9 mouse cellular contexts compared by ENCODE assay signal in the genomic region with DNA sequence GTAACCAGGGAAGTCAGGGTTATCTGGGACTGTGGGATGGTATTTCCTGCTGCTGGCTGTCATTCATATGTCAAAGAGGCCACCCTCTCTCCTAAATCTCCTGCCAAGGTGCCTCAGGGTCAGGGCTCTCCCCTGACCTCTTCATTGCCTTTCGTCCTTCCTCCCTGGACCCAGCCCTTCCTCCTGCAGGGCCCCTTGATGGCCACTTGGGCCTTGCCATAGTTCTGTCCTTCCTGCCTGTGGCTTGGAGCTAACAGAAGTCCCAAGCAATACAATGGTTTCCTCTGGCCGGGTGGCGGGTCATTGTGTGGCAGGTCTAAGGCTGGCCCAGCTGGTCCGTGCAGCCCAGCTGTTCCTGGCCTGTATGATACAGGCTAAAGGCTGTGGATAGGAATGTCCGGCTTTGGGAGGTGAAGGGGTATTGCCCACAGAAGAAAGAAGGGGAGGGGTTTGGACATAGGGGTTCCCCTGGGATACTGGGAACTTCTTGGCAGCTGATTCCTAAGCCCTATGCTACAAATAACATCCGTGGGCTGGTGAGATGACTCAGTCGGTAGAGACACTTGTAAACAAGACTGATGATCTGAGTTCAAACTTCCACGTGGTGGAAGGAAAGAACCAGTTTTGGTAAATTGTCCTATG. TPM values are rescaled to one million over a fixed set of nuclear protein-coding genes. Genes with fewer than 3 reads are reported as not detected.
A peak's percentile ranks its signal among the peaks of the same experiment; 100 is the strongest.
DNase-seq lines count a peak whose midpoint lies in the region; ATAC-seq lines count a peak whose summit lies in the region.
"Had no signal": no experiment of that assay in that cellular context is flagged by ENCODE, and none has a peak within 500 bp of the region (broad histone marks: within the 10 kb centered on the region; RNA-seq: fewer than 3 reads in every experiment).

No protein-coding gene starts in this region.

- H3K4me2 ChIP-seq in midbrain, embryonic 16.5 days (ENCODE audit: low read length): no peak overlapping the region
- no peak overlapping the region for H3K4me2 ChIP-seq in heart, embryonic 12.5 days

- peak overlapping the region; percentile 59 for H3K27ac ChIP-seq in midbrain, embryonic 10.5 days (replicated peaks)
- no peak overlapping the region for H3K27ac ChIP-seq in midbrain, embryonic 16.5 days (ENCODE audit: low read length)
- peak overlapping the region; percentile 37 for H3K27ac ChIP-seq in heart, embryonic 12.5 days (ENCODE audit: poor library complexity, severe bottlenecking)
- peak overlapping the region; percentile 59 for H3K27ac ChIP-seq in limb, embryonic 10.5 days

- no peaks in the 10 kb centered on the region for H3K9me3 ChIP-seq in midbrain, embryonic 10.5 days (replicated peaks)
- H3K9me3 ChIP-seq in midbrain, embryonic 16.5 days (replicated peaks; ENCODE audit: control insufficient read depth, low read length, poor library complexity, severe bottlenecking): no peaks in the 10 kb centered on the region
- no peaks in the 10 kb centered on the region for H3K9me3 ChIP-seq in heart, embryonic 12.5 days (replicated peaks)
- no peaks in the 10 kb centered on the region for H3K9me3 ChIP-seq in limb, embryonic 10.5 days (replicated peaks)

- no peak overlapping the region for H3K4me3 ChIP-seq in midbrain, embryonic 10.5 days
- no peak overlapping the region for H3K4me3 ChIP-seq in midbrain, embryonic 16.5 days (ENCODE audit: low read depth, low read length)
- no peak overlapping the region for H3K4me3 ChIP-seq in heart, embryonic 12.5 days
- H3K4me3 ChIP-seq in limb, embryonic 10.5 days: peak overlapping the region; percentile 20; the same call in 1 of the 2 replicates

- intact Hi-C loops in left cerebral cortex, postnatal 14 days (cut with DNase I): no loop called here

- H3K27me3 ChIP-seq in midbrain, embryonic 10.5 days (ENCODE audit: low read depth, poor library complexity, severe bottlenecking): no peaks in the 10 kb centered on the region
- H3K27me3 ChIP-seq in midbrain, embryonic 16.5 days (ENCODE audit: control insufficient read depth, insufficient read depth, low read depth, low read length): no peaks in the 10 kb centered on the region
- no peaks in the 10 kb centered on the region for H3K27me3 ChIP-seq in heart, embryonic 12.5 days (replicated peaks)
- no peaks in the 10 kb centered on the region for H3K27me3 ChIP-seq in limb, embryonic 10.5 days (ENCODE audit: low read depth, poor library complexity, severe bottlenecking)

- DNase-seq in midbrain, embryonic 10.5 days (ENCODE audit: low spot score): peak; percentile 28
- peak; percentile 63 for DNase-seq in limb, embryonic 10.5 days (ENCODE audit: low spot score)
- no peak for DNase-seq in urinary bladder, adult 2 months (ENCODE audit: low spot score)
- DNase-seq in left cerebral cortex, postnatal 14 days (ENCODE audit: low spot score in 2 of 2): no peak
- no peak for DNase-seq in testis, postnatal 14 days (ENCODE audit: low spot score)

- ATAC-seq in midbrain, embryonic 16.5 days: no peak
- ATAC-seq in heart, embryonic 12.5 days (ENCODE audit: insufficient number of reproducible peaks, low FRiP score): peak; percentile 43; the same call in 1 of the 2 replicates
- ATAC-seq in megakaryocyte progenitor cell, adult 5-6 weeks (replicated peaks; ENCODE audit: poor library complexity): no peak

- no peaks in the 10 kb centered on the region for H3K36me3 ChIP-seq in midbrain, embryonic 10.5 days
- no peaks in the 10 kb centered on the region for H3K36me3 ChIP-seq in midbrain, embryonic 16.5 days (ENCODE audit: control insufficient read depth, insufficient read depth, low read length)
- no peaks in the 10 kb centered on the region for H3K36me3 ChIP-seq in heart, embryonic 12.5 days
- no peaks in the 10 kb centered on the region for H3K36me3 ChIP-seq in limb, embryonic 10.5 days

- H3K4me1 ChIP-seq in midbrain, embryonic 10.5 days: peaks cover 7% of the 10 kb centered on the region
- H3K4me1 ChIP-seq in midbrain, embryonic 16.5 days (ENCODE audit: control insufficient read depth, insufficient read depth, low read length): no peaks in the 10 kb centered on the region
- H3K4me1 ChIP-seq in heart, embryonic 12.5 days (replicated peaks): peaks cover 13% of the 10 kb centered on the region
- peaks cover 40% of the 10 kb centered on the region for H3K4me1 ChIP-seq in limb, embryonic 10.5 days

- no peak overlapping the region for H3K9ac ChIP-seq in midbrain, embryonic 16.5 days (ENCODE audit: low read depth, low read length)
- no peak overlapping the region for H3K9ac ChIP-seq in heart, embryonic 12.5 days

- 69% methylated on average over 8 of the region's 8 CpGs for WGBS in midbrain, embryonic 10.5 days
- WGBS in midbrain, embryonic 16.5 days: 62% methylated on average over 8 of the region's 8 CpGs
- whole genome bisulfite sequencing in heart, embryonic 12.5 days: 41% methylated on average over 8 of the region's 8 CpGs
- 41% methylated on average over 8 of the region's 8 CpGs for WGBS in limb, embryonic 10.5 days

RNA-seq across cellular contexts. Expression of gene Gm17455, which starts 25.5 kb away (rescaled TPM):
- polyA plus RNA-seq in midbrain, embryonic 10.5 days (2016; fragmentation: Nextera tagmentation; extraction: Ambion mirVana): 3.7 and 5.5 TPM in 2 replicates
- polyA plus RNA-seq in midbrain, embryonic 16.5 days (2015; fragmentation: Nextera tagmentation; extraction: Ambion mirVana): 9.4 and 13.9 TPM in 2 replicates
- 0.20 and 0.31 TPM in 2 replicates for polyA plus RNA-seq in heart, embryonic 12.5 days (2016; fragmentation: Nextera tagmentation; extraction: Ambion mirVana)
- polyA plus RNA-seq in limb, embryonic 10.5 days (2016; fragmentation: Nextera tagmentation; extraction: Ambion mirVana): 0.53 and 0.65 TPM in 2 replicates
- polyA plus RNA-seq in urinary bladder, adult 2 months (2012; rRNA removed): 0.47 and 0.66 TPM in 2 replicates
- 0.29 TPM in 1 of 2 replicates, not detected in the other for total RNA-seq in megakaryocyte progenitor cell, adult 5-6 weeks (2015)
- not detected in 2 replicates for total RNA-seq in megakaryocyte progenitor cell, adult 5-6 weeks (2017)
- total RNA-seq in left cerebral cortex, postnatal 14 days (2021): 1 to 10 TPM in 1 of 2 experiments, not detected in 1; 1.3 TPM
- total RNA-seq: layer of hippocampus, adult 18-20 months had no signal

RNA-seq across cellular contexts. Expression of gene Vsir, which starts 27.4 kb away (rescaled TPM):
- polyA plus RNA-seq in midbrain, embryonic 10.5 days (2016; fragmentation: Nextera tagmentation; extraction: Ambion mirVana): 1.9 and 2.3 TPM in 2 replicates
- polyA plus RNA-seq in midbrain, embryonic 16.5 days (2015; fragmentation: Nextera tagmentation; extraction: Ambion mirVana): 1.5 and 1.8 TPM in 2 replicates
- 1.8 TPM in 2 replicates for polyA plus RNA-seq in heart, embryonic 12.5 days (2016; fragmentation: Nextera tagmentation; extraction: Ambion mirVana)
- 1.1 and 2.0 TPM in 2 replicates for polyA plus RNA-seq in limb, embryonic 10.5 days (2016; fragmentation: Nextera tagmentation; extraction: Ambion mirVana)
- 32.9 and 42.9 TPM in 2 replicates for polyA plus RNA-seq in urinary bladder, adult 2 months (2012; rRNA removed)
- total RNA-seq in megakaryocyte progenitor cell, adult 5-6 weeks (2015): 43.4 and 55.3 TPM in 2 replicates
- 119 and 123 TPM in 2 replicates for total RNA-seq in megakaryocyte progenitor cell, adult 5-6 weeks (2017)
- 10 to 100 TPM; 24.9 to 25.8 TPM for total RNA-seq in left cerebral cortex, postnatal 14 days (2021)

Comparison
In these comparisons a context has a peak if more than half of its experiments do, and no peak if none do; other contexts are left out.
1. DNase-seq: peak in midbrain, embryonic 10.5 days (single experiment) and limb, embryonic 10.5 days (single experiment); none in urinary bladder, adult 2 months (single experiment), left cerebral cortex, postnatal 14 days (0 of 2) and testis, postnatal 14 days (single experiment).
2. RNA of gene Vsir, which starts 27.4 kb away (polyA plus RNA-seq): 32.9 to 42.9 TPM in urinary bladder, adult 2 months; 1.9 to 2.3 TPM in midbrain, embryonic 10.5 days, 1.8 TPM in heart, embryonic 12.5 days, 1.5 to 1.8 TPM in midbrain, embryonic 16.5 days and 1.1 to 2.0 TPM in limb, embryonic 10.5 days; every median in the first group is over 10 times any median in the second.